14 mouse cellular contexts compared by ENCODE assay signal in the genomic region with DNA sequence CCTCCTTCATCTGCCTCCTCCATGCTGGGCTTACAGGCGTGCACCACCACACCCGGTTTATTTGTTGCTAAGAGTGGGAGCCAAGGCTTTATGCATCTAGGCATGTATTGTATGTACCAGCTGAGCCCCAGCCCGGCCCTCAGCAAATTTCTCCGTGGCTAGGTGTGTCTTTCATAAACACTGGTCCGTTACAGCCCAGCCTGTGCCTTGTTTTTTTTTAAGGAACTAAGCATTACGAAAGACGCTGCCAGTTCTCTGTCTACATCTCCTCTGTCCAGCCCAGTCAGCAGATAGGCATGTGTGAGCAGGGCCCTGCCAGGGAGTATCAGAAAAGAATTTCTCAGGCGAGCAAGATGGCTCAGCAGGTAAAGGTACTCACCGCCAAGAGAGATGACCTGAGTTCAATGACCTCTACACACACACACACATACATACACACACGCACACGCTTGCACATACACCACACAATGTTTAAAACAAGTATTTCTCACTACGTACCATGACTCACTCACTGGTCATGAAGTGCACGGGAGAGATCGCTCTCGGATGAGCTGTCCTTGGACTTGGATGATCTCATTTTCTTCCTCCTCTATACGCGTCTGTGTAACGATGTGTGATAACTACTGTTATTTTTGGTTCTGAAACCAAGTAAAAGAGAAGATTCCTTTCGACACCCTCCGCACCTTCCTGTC. TPM values are rescaled to one million over a fixed set of nuclear protein-coding genes. Genes with fewer than 3 reads are reported as not detected.
DNase-seq lines count a peak whose midpoint lies in the region; ATAC-seq and TF ChIP-seq lines count a peak whose summit lies in the region.
"Had no signal": no experiment of that assay in that cellular context is flagged by ENCODE, and none has a peak within 500 bp of the region (broad histone marks: within the 10 kb centered on the region; RNA-seq: fewer than 3 reads in every experiment).

No protein-coding gene starts in this region.

- peak; percentile 86 for ATAC-seq in Patski
- ATAC-seq in cerebellum, adult (ENCODE audit: insufficient number of reproducible peaks, low FRiP score, low TSS enrichment): no peak

- no peak for TF ChIP-seq CTCF in Patski (IDR thresholded peaks at IDR 0.05)

- no peaks in the 10 kb centered on the region for H3K27me3 ChIP-seq in Patski
- H3K27me3 ChIP-seq: embryonic facial prominence, embryonic 15.5 days; hindbrain, embryonic 12.5 days; neural tube, embryonic 13.5 days had no signal

- DNase-seq in left cerebral cortex, adult 11 months (ENCODE audit: low spot score): peak; percentile 39
- no peak for DNase-seq in left cerebral cortex, adult 18-20 months (ENCODE audit: low spot score in 2 of 2)
- peak; percentile 91 for DNase-seq in 3T3-L1 (ENCODE audit: low read depth, low spot score)
- DNase-seq in Patski (ENCODE audit: low read depth, low spot score): peak; percentile 81
- DNase-seq in fibroblast of lung, adult 2 months (ENCODE audit: low read depth): peak; percentile 17
- DNase-seq in ovary, postnatal 10 days (ENCODE audit: low spot score): no peak
- DNase-seq in kidney, adult 11 months: no peak
- DNase-seq: cerebellum, adult 9-10 months; gastrocnemius, postnatal 10 days; thymus, postnatal 25 days had no signal

- POLR2A ChIA-PET in Patski (lab: Charles Lee): no interaction called here

- CTCF ChIA-PET in Patski (lab: Charles Lee): no interaction called here

- in situ Hi-C loops in Patski (cut with MboI; ENCODE audit: low pct_unique_long_range_greater_than_20kb): no loop called here

RNA-seq across cellular contexts. Expression of a gene that starts 10.9 kb away (rescaled TPM):
- total RNA-seq in left cerebral cortex, adult 18-20 months (2021): 10 to 100 TPM; 31.9 to 33.1 TPM
- polyA plus RNA-seq in Patski (2021): 7.3 TPM

RNA-seq across cellular contexts. Expression of a gene that starts 52.5 kb away (rescaled TPM):
- 100 to 1,000 TPM; 358 to 380 TPM for total RNA-seq in left cerebral cortex, adult 18-20 months (2021)
- polyA plus RNA-seq in Patski (2021): 464 TPM

Comparison
In these comparisons a context has a peak if more than half of its experiments do, and no peak if none do; other contexts are left out.
1. DNase-seq: peak in left cerebral cortex, adult 11 months (single experiment), 3T3-L1 (single experiment), Patski (single experiment) and fibroblast of lung, adult 2 months (single experiment); none in left cerebral cortex, adult 18-20 months (0 of 2), ovary, postnatal 10 days (single experiment) and kidney, adult 11 months (single experiment).